Mouse (Mus musculus) olfactory bulb, adult 2 months (tissue): ENCODE measurements around the gene Flt1.

Experiments
- CTCF ChIP-seq: fragments of 200-500 bp; IDR thresholded peaks from 2 replicates; pipeline ENCODE4 v1.5.1; 2012; ENCODE audit warnings: low read depth, mild to moderate bottlenecking, low read length, moderate library complexity; ENCODE audit not compliant: insufficient read depth
- POLR2A ChIP-seq: fragments of 200-500 bp; IDR thresholded peaks from 2 replicates; pipeline ENCODE4 v1.6.1; 2012; ENCODE audit warnings: mild to moderate bottlenecking, low read depth, low read length, moderate library complexity; ENCODE audit not compliant: insufficient read depth

GRCm38 (mm10) chr5:147697165-147697564 lies 28.6 kb downstream of the Flt1 start:
- no peak for TF ChIP-seq CTCF
- no peak for TF ChIP-seq POLR2A
